Comparison of ENCODE assay signal across 13 mouse cellular contexts in the genomic region with DNA sequence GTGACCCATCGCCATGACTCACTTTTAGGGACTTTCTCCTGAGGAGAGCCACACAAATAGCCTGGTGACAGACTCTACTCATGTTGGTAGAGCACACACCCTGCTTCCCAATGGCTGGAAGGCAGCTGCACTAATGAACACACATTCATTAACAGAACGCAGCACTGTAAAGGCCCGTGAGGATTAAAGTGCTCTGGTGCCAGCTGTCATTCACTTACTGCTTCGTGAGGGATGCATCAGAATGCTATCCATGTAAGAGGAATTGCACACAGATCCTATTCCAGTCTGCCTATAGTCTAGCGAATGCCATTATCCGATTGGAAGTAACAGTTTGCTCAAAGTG.
"Had no signal": no experiment of that assay in that cellular context is flagged by ENCODE, and none has a peak within 500 bp of the region (broad histone marks: within the 10 kb centered on the region; RNA-seq: fewer than 3 reads in every experiment).

No protein-coding gene starts in this region.

- H3K9ac ChIP-seq: limb, embryonic 13.5 days; liver, embryonic 15.5 days; midbrain, embryonic 15.5 days had no signal

- H3K4me1 ChIP-seq: liver, embryonic 15.5 days; midbrain, embryonic 10.5 days; midbrain, embryonic 15.5 days had no signal

- DNase-seq: kidney, postnatal 10 days; kidney, postnatal 4 days; lung, adult 2 months; lung, postnatal 36 days; right cerebral cortex, postnatal 14 days; thymus, postnatal 25 days had no signal

- ATAC-seq: lung, postnatal 0 days; midbrain, embryonic 15.5 days had no signal

- H3K27me3 ChIP-seq: limb, embryonic 13.5 days; liver, embryonic 15.5 days had no signal

- H3K4me2 ChIP-seq: limb, embryonic 13.5 days; liver, embryonic 11.5 days; liver, embryonic 15.5 days; midbrain, embryonic 15.5 days had no signal

- H3K9me3 ChIP-seq: liver, embryonic 15.5 days; midbrain, embryonic 10.5 days; midbrain, embryonic 15.5 days had no signal

- H3K4me3 ChIP-seq: layer of hippocampus, adult 2 months; limb, embryonic 13.5 days; liver, embryonic 15.5 days; midbrain, embryonic 10.5 days; midbrain, embryonic 15.5 days had no signal

- H3K36me3 ChIP-seq: limb, embryonic 13.5 days; liver, embryonic 15.5 days; midbrain, embryonic 10.5 days; midbrain, embryonic 15.5 days had no signal

- H3K27ac ChIP-seq: layer of hippocampus, adult 2 months; limb, embryonic 13.5 days; liver, embryonic 15.5 days; midbrain, embryonic 10.5 days; midbrain, embryonic 15.5 days had no signal
